Mouse (Mus musculus) hindbrain, embryonic 11.5 days (tissue): ENCODE measurements at regions not wholly inside any gene's neighbourhood (a gene's known extent, or its start where the extent isn't known, plus 50 kb on each side); places are given as distances from the start of the nearest gene placed in this dataset.

Source experiments
- ATAC-seq: fragments of 200-750 bp; cut with Nextera tagmentation; 2 replicates; pipeline ENCODE4 v1.8.0; 2017; ENCODE audit warnings: mild to moderate bottlenecking, moderate TSS enrichment, moderate library complexity; ENCODE audit not compliant: low FRiP score
- DNase-seq: peaks from one replicate; pipeline ENCODE4 v3.0.0-alpha.2; 2015; ENCODE audit warnings: low spot score
- H3K27ac ChIP-seq: fragments of 300-500 bp; sonication (generic); 2 replicates; pipeline ENCODE4 v1.5.1; 2014; ENCODE audit warnings: mild to moderate bottlenecking, low read depth, low read length
- H3K27me3 ChIP-seq: fragments of 300-500 bp; sonication (generic); 2 replicates; pipeline ENCODE4 v1.6.1; 2014; ENCODE audit warnings: mild to moderate bottlenecking, low read length, moderate library complexity, mixed read lengths; ENCODE audit not compliant: control insufficient read depth, insufficient read depth
- H3K36me3 ChIP-seq: fragments of 300-500 bp; sonication (generic); 2 replicates; pipeline ENCODE4 v1.6.1; 2014; ENCODE audit warnings: mild to moderate bottlenecking, low read length, moderate library complexity, mixed read lengths; ENCODE audit not compliant: control insufficient read depth, insufficient read depth
- H3K4me1 ChIP-seq: fragments of 300-500 bp; sonication (generic); replicated peaks from 2 replicates; pipeline ENCODE4 v1.6.1; 2014; ENCODE audit warnings: low read length, mixed read lengths; ENCODE audit not compliant: control insufficient read depth, insufficient read depth
- H3K4me2 ChIP-seq: fragments of 300-500 bp; sonication (generic); replicated peaks from 2 replicates; pipeline ENCODE4 v1.6.1; 2014; ENCODE audit warnings: mild to moderate bottlenecking, low read depth, low read length
- H3K4me3 ChIP-seq: fragments of 300-500 bp; sonication (generic); 2 replicates; pipeline ENCODE4 v1.5.1; 2014; ENCODE audit warnings: low read depth, low read length
- H3K9ac ChIP-seq: fragments of 300-500 bp; sonication (generic); 2 replicates; pipeline ENCODE4 v1.6.1; 2014; ENCODE audit warnings: low read depth, low read length
- H3K9me3 ChIP-seq: fragments of 300-500 bp; sonication (generic); 2 replicates; pipeline ENCODE4 v1.6.1; 2016; ENCODE audit warnings: low read length; ENCODE audit not compliant: control insufficient read depth
- WGBS: fragments of 180-500 bp; shearing (Covaris S2); extraction: QIAGEN DNeasy Blood & Tissue Kit; methylation state at CpG from one replicate; pipeline ENCODE4 v1.1.7; 2014; 5-methylcytosine and 5-hydroxymethylcytosine counted together

DNA sequence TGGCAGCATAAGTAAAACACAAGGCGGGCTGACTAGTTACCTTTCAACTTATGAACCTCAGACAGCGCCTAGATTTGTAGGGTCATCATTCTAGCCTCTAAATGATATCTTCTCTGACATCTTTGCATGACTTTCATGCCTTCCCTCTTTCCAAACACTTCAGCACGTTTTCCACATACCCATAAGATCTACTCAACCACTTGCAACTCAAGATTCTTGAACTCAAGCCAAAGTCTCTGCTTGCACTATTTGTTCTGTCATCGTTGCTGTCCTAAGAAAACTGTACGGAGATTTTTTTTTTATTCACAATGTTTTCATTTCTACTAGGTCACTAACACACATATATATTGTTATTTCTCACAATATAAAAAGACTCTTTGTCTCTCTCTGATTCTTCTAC is 150.8 kb upstream of the Lsm8 start:
- no peak for ATAC-seq
- WGBS, result 80% methylated on average over 5 of the region's 5 CpGs
- H3K9me3 ChIP-seq, result no peaks in the 10 kb centered on the region

GRCm38 (mm10) chr6:18698989-18699728 is 149.2 kb upstream of the Lsm8 start:
- Histone ChIP-seq H3K36me3 (no peaks in the 10 kb centered on the region), H3K4me1 (no peaks in the 10 kb centered on the region), H3K27ac (no peak overlapping the region), H3K9ac (no peak overlapping the region), H3K27me3 (no peaks in the 10 kb centered on the region), H3K9me3 (no peaks in the 10 kb centered on the region), H3K4me3 (no peak overlapping the region), H3K4me2 (no peak overlapping the region)
- peak; percentile 2 for DNase-seq
- ATAC-seq, result no peak
- WGBS, result 49% methylated on average over 4 of the region's 4 CpGs

More for the DNA sequence above, 150.8 kb upstream of the Lsm8 start:
- H3K9ac ChIP-seq, result no peak overlapping the region
- no peaks in the 10 kb centered on the region for H3K4me1 ChIP-seq
- H3K4me2 ChIP-seq, result no peak overlapping the region
- DNase-seq, result no peak
- H3K27me3 ChIP-seq, result no peaks in the 10 kb centered on the region
- no peaks in the 10 kb centered on the region for H3K36me3 ChIP-seq
- no peak overlapping the region for H3K27ac ChIP-seq
- H3K4me3 ChIP-seq, result no peak overlapping the region

GRCm38 (mm10) chr6:18699729-18700386 is 148.5 kb upstream of the Lsm8 start:
- Histone ChIP-seq H3K27ac (no peak overlapping the region), H3K9me3 (no peaks in the 10 kb centered on the region), H3K9ac (no peak overlapping the region), H3K36me3 (no peaks in the 10 kb centered on the region), H3K4me2 (no peak overlapping the region), H3K27me3 (no peaks in the 10 kb centered on the region), H3K4me1 (no peaks in the 10 kb centered on the region), H3K4me3 (no peak overlapping the region)
- DNase-seq, result no peak
- no peak for ATAC-seq
- 20% methylated on average over 12 of the region's 12 CpGs for WGBS

GRCm38 (mm10) chr6:18710763-18711162 is 137.6 kb upstream of the Lsm8 start:
- ATAC-seq (no peak), DNase-seq (no peak)
- 87% methylated on average over 1 of the region's 1 CpGs for WGBS
- no peaks in the 10 kb centered on the region for H3K4me1 ChIP-seq
- no peaks in the 10 kb centered on the region for H3K27me3 ChIP-seq
- no peaks in the 10 kb centered on the region for H3K9me3 ChIP-seq
- no peak overlapping the region for H3K27ac ChIP-seq
- H3K4me2 ChIP-seq, result no peak overlapping the region
- no peak overlapping the region for H3K4me3 ChIP-seq
- H3K9ac ChIP-seq, result no peak overlapping the region
- no peaks in the 10 kb centered on the region for H3K36me3 ChIP-seq

DNA sequence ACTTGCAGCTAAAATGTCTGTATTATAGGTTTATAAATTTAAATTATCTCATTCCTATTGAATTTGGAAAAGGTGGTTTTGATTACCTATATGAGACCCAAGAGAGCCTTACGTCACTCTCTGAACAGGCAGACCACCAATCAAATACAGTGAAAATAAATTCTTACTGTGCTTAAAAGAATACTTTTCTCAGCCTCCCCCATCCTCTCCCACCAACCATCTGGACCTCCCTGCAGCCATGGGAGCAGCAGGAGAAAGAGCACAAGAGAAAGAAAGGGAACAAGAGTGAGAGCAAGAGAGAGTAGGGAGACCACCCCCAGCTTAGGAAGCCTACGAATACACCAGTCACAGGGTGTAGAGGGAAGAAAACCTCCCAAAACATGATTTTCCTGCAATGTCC is 99.5 kb upstream of the Lsm8 start:
- Histone ChIP-seq H3K27me3 (no peaks in the 10 kb centered on the region), H3K36me3 (no peaks in the 10 kb centered on the region), H3K4me2 (no peak overlapping the region), H3K9me3 (no peaks in the 10 kb centered on the region), H3K4me3 (no peak overlapping the region), H3K4me1 (no peaks in the 10 kb centered on the region), H3K9ac (no peak overlapping the region), H3K27ac (no peak overlapping the region)
- WGBS, result 66% methylated on average over 2 of the region's 2 CpGs
- DNase-seq (no peak), ATAC-seq (no peak; the same call in 1 of the 2 replicates)

DNA sequence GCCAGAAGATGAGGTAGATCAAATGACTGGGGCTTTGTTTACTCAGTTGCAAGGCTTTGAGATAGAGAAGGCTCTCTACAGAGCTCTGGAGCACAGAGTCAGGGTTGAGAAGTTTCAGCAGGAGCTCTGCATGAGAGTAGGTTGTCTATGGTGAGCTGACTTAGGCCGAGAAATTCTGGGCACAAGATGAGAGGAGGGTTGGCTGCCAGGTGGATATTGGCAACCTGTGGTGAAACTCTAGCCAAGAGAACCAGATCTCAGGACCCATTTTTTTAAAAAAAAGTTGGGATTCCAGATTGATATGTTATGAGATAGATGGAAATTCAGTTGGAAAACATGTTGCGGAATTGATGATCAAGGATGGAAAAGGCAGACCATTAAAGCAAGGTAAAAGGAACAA is 83.8 kb upstream of the Lsm8 start:
- H3K27ac ChIP-seq, result no peak overlapping the region
- no peaks in the 10 kb centered on the region for H3K27me3 ChIP-seq
- 93% methylated on average over 2 of the region's 2 CpGs for WGBS
- no peak overlapping the region for H3K4me2 ChIP-seq
- H3K36me3 ChIP-seq, result no peaks in the 10 kb centered on the region
- ATAC-seq (no peak), DNase-seq (no peak)
- no peak overlapping the region for H3K9ac ChIP-seq
- H3K4me3 ChIP-seq, result no peak overlapping the region
- H3K4me1 ChIP-seq, result no peaks in the 10 kb centered on the region
- no peaks in the 10 kb centered on the region for H3K9me3 ChIP-seq

DNA sequence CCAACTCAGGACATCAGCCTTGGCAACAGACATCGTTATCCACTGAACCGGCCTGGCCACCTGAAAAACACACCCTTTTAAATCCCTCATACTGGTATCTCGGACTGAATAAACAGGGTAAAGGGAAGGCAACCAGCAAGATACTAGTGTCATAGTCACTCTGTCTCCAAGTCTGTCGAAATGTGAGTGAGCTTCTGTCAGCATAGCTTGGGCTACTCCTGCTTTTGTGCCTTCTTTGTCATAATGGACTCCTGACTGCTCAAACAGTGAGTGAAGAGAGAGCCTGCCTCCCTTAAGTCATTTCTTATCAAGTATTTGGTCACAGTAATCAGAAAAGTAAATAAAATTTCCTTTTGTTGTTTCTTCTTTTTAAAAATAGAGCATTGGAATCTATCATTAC is 53.0 kb upstream of the Lsm8 start:
- ATAC-seq (peak; percentile 62), DNase-seq (peak; percentile 7)
- 62% methylated on average over 4 of the region's 4 CpGs for WGBS
- Histone ChIP-seq H3K4me2 (no peak overlapping the region), H3K9me3 (no peaks in the 10 kb centered on the region), H3K27ac (peak overlapping the region; percentile 12), H3K9ac (no peak overlapping the region), H3K27me3 (no peaks in the 10 kb centered on the region), H3K4me3 (no peak overlapping the region), H3K4me1 (no peaks in the 10 kb centered on the region), H3K36me3 (no peaks in the 10 kb centered on the region)

DNA sequence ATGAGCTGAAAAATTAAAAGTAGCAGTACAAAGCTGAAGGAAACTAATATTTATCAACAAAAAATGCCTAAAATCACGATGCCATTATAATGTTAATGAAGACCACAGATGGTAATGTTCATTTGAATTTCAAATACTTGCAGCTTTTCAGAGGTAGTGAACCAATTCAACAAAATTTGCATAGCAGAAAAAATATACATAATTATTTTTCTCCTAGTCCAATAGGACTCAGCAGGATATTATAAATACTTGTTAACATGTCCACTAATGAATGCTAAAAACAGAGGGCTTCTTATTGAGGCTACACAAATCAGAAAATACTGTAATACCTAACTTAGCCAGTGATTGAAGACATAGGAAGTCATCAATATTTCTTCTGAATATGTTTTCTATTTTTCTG is 52.5 kb upstream of the Lsm8 start:
- Histone ChIP-seq H3K27ac (no peak overlapping the region), H3K4me3 (no peak overlapping the region), H3K9me3 (no peaks in the 10 kb centered on the region), H3K9ac (no peak overlapping the region), H3K27me3 (no peaks in the 10 kb centered on the region), H3K4me1 (no peaks in the 10 kb centered on the region), H3K4me2 (no peak overlapping the region), H3K36me3 (no peaks in the 10 kb centered on the region)
- WGBS, result 31% methylated on average over 1 of the region's 1 CpGs
- peak; percentile 65 for ATAC-seq
- DNase-seq, result no peak

GRCm38 (mm10) chr6:18796540-18796939 is 51.8 kb upstream of the Lsm8 start:
- H3K27ac ChIP-seq, result 0 out of 2 replicates have a peak overlapping the region, but pooled peaks have one; percentile 36
- peak; percentile 70 for ATAC-seq

More at GRCm38 (mm10) chr6:18796540-18796939, 51.8 kb upstream of the Lsm8 start:
- Histone ChIP-seq H3K4me3 (no peak overlapping the region), H3K4me2 (no peak overlapping the region), H3K27me3 (no peaks in the 10 kb centered on the region), H3K4me1 (no peaks in the 10 kb centered on the region), H3K9me3 (no peaks in the 10 kb centered on the region), H3K9ac (no peak overlapping the region), H3K36me3 (no peaks in the 10 kb centered on the region)
- DNase-seq, result no peak
